Mouse (Mus musculus): ENCODE results near the gene Ube2b.

The Ube2b gene

GRCm38 (mm10) chr11:52000290-52000962 lies at the start of gene Ube2b:
Ube2b (minus strand) TSS chr11:52000762.
- DNase-seq (ENCODE audit: low spot score in 2 of 2): peak; percentile 93 to 95

- DNase-seq (ENCODE audit: low spot score in 2 of 2): peak in 1 of 2 experiments; percentile 17
Measured at GRCm38 (mm10) chr11:52046446-52047165, 46.0 kb upstream of the Ube2b start.

- DNase-seq (ENCODE audit: low spot score in 2 of 2): no peak
Measured at GRCm38 (mm10) chr11:52044156-52044555, 43.6 kb upstream of the Ube2b start.

- no peak for DNase-seq (ENCODE audit: low spot score in 2 of 2)
Measured at GRCm38 (mm10) chr11:52043224-52043623, 42.7 kb upstream of the Ube2b start.

GRCm38 (mm10) chr11:52037659-52038058 lies 37.1 kb upstream of the Ube2b start:
- DNase-seq (ENCODE audit: low spot score in 2 of 2): no peak

GRCm38 (mm10) chr11:52035905-52036304 lies 35.3 kb upstream of the Ube2b start:
- peak; percentile 12 to 38 for DNase-seq (ENCODE audit: low spot score in 2 of 2)

GRCm38 (mm10) chr11:52033953-52034352 lies 33.4 kb upstream of the Ube2b start:
- no peak for DNase-seq (ENCODE audit: low spot score in 2 of 2)

GRCm38 (mm10) chr11:52032356-52032755 lies 31.8 kb upstream of the Ube2b start:
- DNase-seq (ENCODE audit: low spot score in 2 of 2): no peak

GRCm38 (mm10) chr11:52018217-52018616 lies 17.7 kb upstream of the Ube2b start:
- no peak for DNase-seq (ENCODE audit: low spot score in 2 of 2)

GRCm38 (mm10) chr11:52011541-52011940 lies 11.0 kb upstream of the Ube2b start:
- DNase-seq (ENCODE audit: low spot score in 2 of 2): no peak

GRCm38 (mm10) chr11:52011011-52011410 lies 10.4 kb upstream of the Ube2b start:
- DNase-seq (ENCODE audit: low spot score in 2 of 2): no peak

- no peak for DNase-seq (ENCODE audit: low spot score in 2 of 2)
Measured at GRCm38 (mm10) chr11:52005586-52005985, 5.0 kb upstream of the Ube2b start.

- peak; percentile 89 for DNase-seq (ENCODE audit: low spot score in 2 of 2)
Measured at GRCm38 (mm10) chr11:52003772-52004528, 3.4 kb upstream of the Ube2b start, which contains the start of gene Cdkl3. Cdkl3 (plus strand) TSS chr11:52004221.

GRCm38 (mm10) chr11:52003505-52003771 lies 2.9 kb upstream of the Ube2b start:
- DNase-seq (ENCODE audit: low spot score in 2 of 2): no peak

- DNase-seq (ENCODE audit: low spot score in 2 of 2): no peak
Measured at GRCm38 (mm10) chr11:52002842-52003504, 2.4 kb upstream of the Ube2b start.

- no peak for DNase-seq (ENCODE audit: low spot score in 2 of 2)
Measured at GRCm38 (mm10) chr11:52001861-52002260, 1.3 kb upstream of the Ube2b start.

- DNase-seq (ENCODE audit: low spot score in 2 of 2): no peak
Measured at GRCm38 (mm10) chr11:52001341-52001740, 779 bp upstream of the Ube2b start.

- DNase-seq (ENCODE audit: low spot score in 2 of 2): no peak
Measured at GRCm38 (mm10) chr11:51999611-52000289, 812 bp downstream of the Ube2b start.

- no peak for DNase-seq (ENCODE audit: low spot score in 2 of 2)
Measured at GRCm38 (mm10) chr11:51971644-51972043, 28.9 kb downstream of the Ube2b start.

GRCm38 (mm10) chr11:51969511-51969910 lies 31.1 kb downstream of the Ube2b start:
- no peak for DNase-seq (ENCODE audit: low spot score in 2 of 2)

GRCm38 (mm10) chr11:51968896-51969295 lies 31.7 kb downstream of the Ube2b start:
- no peak for DNase-seq (ENCODE audit: low spot score in 2 of 2)
